Mouse (Mus musculus) liver, adult 2 months (tissue): Measurements from ENCODE around the gene Tmie. TPM values are rescaled to one million over a fixed set of nuclear protein-coding genes. Genes with fewer than 3 reads are reported as not detected.
A peak's percentile ranks its signal among the peaks of the same experiment; 100 is the strongest.

ENCODE experiments used
- DNase-seq: peaks from one replicate; pipeline ENCODE4 v3.0.0-alpha.2; 2011; ENCODE audit warnings: low read depth, low spot score; ENCODE audit errors: extremely low read depth
- H3K27ac ChIP-seq: fragments of 200-500 bp; replicated peaks from 2 replicates; pipeline ENCODE4 v1.5.1; 2012; ENCODE audit warnings: low read depth, mild to moderate bottlenecking, control low read depth, inconsistent platforms, low read length; ENCODE audit not compliant: insufficient read depth
- H3K27me3 ChIP-seq: fragments of 200-500 bp; 2 replicates; pipeline ENCODE4 v1.6.1; 2012; ENCODE audit warnings: mild to moderate bottlenecking, moderate library complexity, low read length, inconsistent platforms; ENCODE audit not compliant: control insufficient read depth, insufficient read depth
- H3K36me3 ChIP-seq: fragments of 200-500 bp; 2 replicates; pipeline ENCODE4 v1.6.1; 2012; ENCODE audit warnings: low read length, inconsistent platforms; ENCODE audit not compliant: control insufficient read depth, insufficient read depth
- H3K4me1 ChIP-seq: fragments of 200-500 bp; 2 replicates; pipeline ENCODE4 v1.6.1; 2011; ENCODE audit warnings: low read length; ENCODE audit not compliant: control insufficient read depth, insufficient read depth
- H3K4me3 ChIP-seq: fragments of 200-500 bp; 2 replicates; pipeline ENCODE4 v1.5.1; 2011; ENCODE audit warnings: low read depth, mild to moderate bottlenecking, control low read depth, low read length, moderate library complexity; ENCODE audit not compliant: insufficient read depth
- H3K79me2 ChIP-seq: fragments of 200-500 bp; 2 replicates; pipeline ENCODE4 v1.6.1; 2012; ENCODE audit warnings: inconsistent platforms, mild to moderate bottlenecking, low read length, moderate library complexity; ENCODE audit not compliant: control insufficient read depth, insufficient read depth
- H3K9ac ChIP-seq: fragments of 200-500 bp; 2 replicates; pipeline ENCODE4 v1.6.1; 2012; ENCODE audit warnings: low read depth, mild to moderate bottlenecking, control low read depth, inconsistent platforms, low read length
- CTCF ChIP-seq: fragments of 200-500 bp; IDR thresholded peaks from 2 replicates; pipeline ENCODE4 v1.5.1; 2011; ENCODE audit warnings: low read depth, low read length, control low read depth
- POLR2A ChIP-seq: fragments of 200-500 bp; IDR thresholded peaks from 2 replicates; pipeline ENCODE4 v1.6.1; 2011; ENCODE audit warnings: low read length, control low read depth; ENCODE audit not compliant: insufficient read depth; ENCODE audit errors: extremely low read depth
- WGBS: fragments of 180-500 bp; shearing (Covaris S2); methylation state at CpG from one replicate; pipeline ENCODE4 v1.1.7; 2018; 5-methylcytosine and 5-hydroxymethylcytosine counted together
- polyA plus RNA-seq: library from polyadenylated mRNA; depleted of rRNA; stranded (reverse); fragments of >200 nt; gene quantifications from 2 replicates; pipeline ENCODE4 v1.2.3, GENCODE M21; 2012
- total RNA-seq: library from RNA; depleted of rRNA; stranded (reverse); fragments of >200 nt; gene quantifications from 2 replicates; pipeline ENCODE4 v1.2.3, GENCODE M21; 2014

Tmie gene
- total and polyA plus RNA-seq, 2 experiments = 5.5 to 13.1 TPM

DNA sequence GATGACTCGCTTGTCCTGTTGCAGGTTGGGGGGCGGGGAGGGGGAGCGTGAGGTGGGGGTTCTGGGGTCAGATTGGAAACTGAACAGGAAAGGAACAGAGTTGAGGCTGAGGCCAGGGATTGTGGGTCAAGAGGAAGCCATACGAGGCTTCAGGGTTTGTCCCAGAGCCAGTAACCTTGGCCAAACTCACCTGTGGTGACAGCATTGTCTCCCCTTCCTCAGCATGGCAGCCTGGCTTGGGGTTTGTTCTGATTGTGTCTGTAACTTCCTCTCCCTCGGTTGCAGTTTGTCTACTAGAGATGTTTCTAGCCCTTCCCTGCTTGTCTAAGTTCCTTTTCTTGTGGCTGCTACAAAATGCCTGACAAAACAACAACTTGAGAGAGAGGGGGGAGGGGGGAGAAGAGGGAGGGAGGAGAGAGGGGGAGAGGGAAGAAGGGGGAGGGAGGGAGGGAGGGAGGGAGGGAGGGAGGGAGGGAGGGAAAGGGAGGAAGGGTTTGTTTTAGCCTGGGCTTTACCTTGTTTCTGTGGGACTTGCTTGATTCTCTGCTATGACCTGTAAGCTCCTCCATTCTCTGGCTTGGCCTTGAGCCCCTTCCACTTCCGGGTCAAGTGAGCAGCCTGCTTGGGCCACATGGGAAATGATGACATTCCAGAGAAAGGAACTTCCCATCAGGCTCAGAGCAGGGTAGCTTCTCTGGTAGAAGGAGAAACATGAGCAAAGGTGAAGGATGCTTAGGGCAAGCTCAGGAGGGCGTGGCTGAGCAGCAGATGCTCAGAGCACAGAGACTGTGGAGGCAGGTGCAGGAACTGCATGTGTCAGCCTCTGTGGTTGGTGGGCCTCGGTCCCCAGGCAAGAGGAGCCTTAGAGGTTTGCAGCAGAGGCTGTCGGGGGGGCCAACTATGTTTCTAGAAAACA, 7.7 kb upstream of the Tmie start:
- no peaks in the 10 kb centered on the region for H3K79me2 ChIP-seq

GRCm38 (mm10) chr9:110881953-110882352, 2.0 kb upstream of the Tmie start:
- Histone ChIP-seq H3K4me1 (peaks cover 19% of the 10 kb centered on the region), H3K27me3 (no peaks in the 10 kb centered on the region), H3K27ac (no peak overlapping the region), H3K79me2 (peaks cover 13% of the 10 kb centered on the region; the same call in 1 of the 2 replicates), H3K36me3 (peaks cover 2% of the 10 kb centered on the region; the same call in 1 of the 2 replicates), H3K4me3 (no peak overlapping the region), H3K9ac (no peak overlapping the region)
- TF ChIP-seq CTCF = no peak
- TF ChIP-seq POLR2A = no peak
- DNase-seq = no peak
- 74% methylated on average over 7 of the region's 7 CpGs for WGBS

More for the DNA sequence above, 7.7 kb upstream of the Tmie start:
- no peaks in the 10 kb centered on the region for H3K27me3 ChIP-seq
- TF ChIP-seq POLR2A (no peak), CTCF (no peak)
- H3K4me1 ChIP-seq = peaks cover 7% of the 10 kb centered on the region
- no peak for DNase-seq
- peaks cover 4% of the 10 kb centered on the region; the same call in 1 of the 2 replicates for H3K36me3 ChIP-seq
- H3K9ac ChIP-seq = no peak overlapping the region
- H3K27ac ChIP-seq = no peak overlapping the region
- no peak overlapping the region for H3K4me3 ChIP-seq
- WGBS = 76% methylated on average over 9 of the region's 9 CpGs

- Histone ChIP-seq H3K27ac (peak overlapping the region; percentile 70), H3K4me1 (peaks cover 26% of the 10 kb centered on the region), H3K27me3 (no peaks in the 10 kb centered on the region), H3K36me3 (peaks cover 2% of the 10 kb centered on the region; the same call in 1 of the 2 replicates), H3K79me2 (peaks cover 13% of the 10 kb centered on the region; the same call in 1 of the 2 replicates), H3K9ac (peak overlapping the region; percentile 66), H3K4me3 (peak overlapping the region; percentile 65)
- no peak for TF ChIP-seq POLR2A
- no peak for TF ChIP-seq CTCF
- peak; percentile 89 for DNase-seq
- 8% methylated on average over 4 of the region's 4 CpGs for WGBS
Observed at GRCm38 (mm10) chr9:110880772-110881171, 859 bp upstream of the Tmie start.

DNA sequence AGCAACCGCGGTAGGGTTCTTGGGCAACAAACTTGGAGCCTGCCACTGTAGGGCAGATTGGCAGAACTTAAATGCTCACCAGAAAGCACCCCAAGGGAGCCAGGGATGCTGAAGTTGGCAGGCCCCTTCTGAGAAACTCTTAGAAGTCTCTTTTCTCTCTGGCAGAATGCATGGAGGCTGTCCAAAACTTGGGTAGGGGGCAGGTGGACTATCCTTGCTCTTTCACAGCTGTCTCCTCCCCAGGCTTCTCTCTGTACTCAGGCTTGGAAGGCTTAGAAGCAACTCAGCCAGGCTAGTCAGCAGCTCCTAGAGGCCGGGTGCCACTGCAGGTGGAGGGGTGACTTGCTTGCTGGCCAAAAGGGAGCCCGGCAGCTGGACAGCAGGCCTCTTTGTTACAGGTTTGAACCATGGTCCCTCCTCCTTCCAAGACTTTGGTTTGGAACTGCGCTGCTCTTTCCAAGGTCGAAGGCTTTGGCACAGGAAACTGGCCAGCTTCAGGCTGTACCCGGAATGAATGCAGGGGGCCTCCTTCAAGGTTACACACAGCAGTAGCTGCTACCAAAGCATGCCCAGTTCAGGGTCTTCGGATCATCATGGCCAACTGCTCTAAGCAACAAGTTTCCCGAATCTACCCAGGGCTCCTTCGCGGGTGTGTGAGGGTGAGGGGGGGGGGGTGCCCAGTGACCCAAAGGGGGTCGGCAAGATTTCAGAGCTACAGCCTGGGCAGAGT, 557 bp downstream of the Tmie start, which contains the start of gene Als2cl:
Gene Als2cl, plus strand, starts transcription at position 680 of the 730 bp plus-strand sequence.
- Histone ChIP-seq H3K36me3 (peaks cover under 1% of the 10 kb centered on the region; the same call in 1 of the 2 replicates), H3K27ac (peak within 1 kb of the TSS; percentile 95), H3K27me3 (no peaks in the 10 kb centered on the region), H3K79me2 (peaks cover 13% of the 10 kb centered on the region; the same call in 1 of the 2 replicates), H3K4me3 (peak within 1 kb of the TSS; percentile 65), H3K4me1 (peaks cover 33% of the 10 kb centered on the region), H3K9ac (peak within 1 kb of the TSS; percentile 91)
- peak; percentile 68 for DNase-seq
- WGBS = 7% methylated on average over 12 of the region's 12 CpGs
- TF ChIP-seq POLR2A = no peak
- TF ChIP-seq CTCF = no peak

DNA sequence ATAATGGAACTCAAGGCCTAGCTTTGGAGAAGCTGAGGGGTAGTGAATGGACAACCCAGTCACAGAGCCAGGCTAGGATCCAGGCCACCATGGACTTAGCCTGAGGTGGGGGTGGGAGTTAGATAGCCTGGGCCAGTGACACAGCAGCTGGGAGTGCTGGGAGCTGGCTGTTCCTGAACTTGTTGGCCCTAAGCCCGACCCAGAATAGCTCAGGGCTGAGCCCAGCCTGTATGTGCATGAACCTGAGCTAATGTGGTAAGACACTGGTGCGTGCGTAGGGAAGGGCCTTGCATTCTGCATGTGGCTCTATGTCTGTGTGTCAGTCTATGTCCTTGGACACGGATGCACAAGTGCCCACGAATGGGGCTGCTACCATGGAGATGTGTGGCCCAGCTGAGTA, 2.0 kb downstream of the Tmie start:
- peak; percentile 97 for DNase-seq
- H3K79me2 ChIP-seq = peaks cover 13% of the 10 kb centered on the region; the same call in 1 of the 2 replicates
- TF ChIP-seq CTCF (no peak), POLR2A (no peak)
- H3K4me1 ChIP-seq = peaks cover 36% of the 10 kb centered on the region
- H3K36me3 ChIP-seq = no peaks in the 10 kb centered on the region
- WGBS = 18% methylated on average over 5 of the region's 5 CpGs
- H3K9ac ChIP-seq = peak overlapping the region; percentile 30
- H3K27me3 ChIP-seq = no peaks in the 10 kb centered on the region
- peak overlapping the region; percentile 95 for H3K27ac ChIP-seq
- H3K4me3 ChIP-seq = no peak overlapping the region
